Comparison of ENCODE assay signal across 23 mouse cellular contexts in the genomic region with DNA sequence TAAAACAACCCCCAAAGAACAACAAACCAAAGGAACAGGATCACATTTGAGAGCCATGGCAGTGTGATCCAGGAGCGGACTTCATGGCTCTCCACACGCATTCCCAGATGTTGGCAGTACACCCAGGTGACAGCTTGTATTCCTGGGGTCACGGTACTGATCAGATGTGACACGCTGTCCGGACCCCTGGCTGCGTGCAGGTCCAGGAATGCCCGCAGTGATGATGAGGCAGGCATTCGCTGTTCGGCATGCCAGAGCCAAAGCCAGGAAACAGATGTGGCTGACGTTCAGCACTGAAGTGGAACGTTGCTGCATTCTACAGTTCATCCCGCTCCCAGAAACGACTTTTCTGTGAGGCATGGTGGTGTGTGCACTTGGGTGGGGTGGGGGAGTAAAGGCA.
"Had no signal": no experiment of that assay in that cellular context is flagged by ENCODE, and none has a peak within 500 bp of the region (broad histone marks: within the 10 kb centered on the region; RNA-seq: fewer than 3 reads in every experiment).

No protein-coding gene starts in this region.

- H3K4me1 ChIP-seq: lung, embryonic 15.5 days; neural tube, embryonic 12.5 days; neural tube, embryonic 15.5 days; stomach, embryonic 15.5 days had no signal

- ATAC-seq: liver, embryonic 12.5 days had no signal

- H3K27me3 ChIP-seq: limb, embryonic 13.5 days; liver, embryonic 12.5 days; liver, embryonic 15.5 days; lung, embryonic 15.5 days; neural tube, embryonic 12.5 days; neural tube, embryonic 15.5 days; stomach, embryonic 15.5 days had no signal

- H3K4me3 ChIP-seq: layer of hippocampus, adult 2 months; limb, embryonic 10.5 days; limb, embryonic 13.5 days; liver, embryonic 12.5 days; liver, embryonic 15.5 days; lung, embryonic 15.5 days; neural tube, embryonic 12.5 days; neural tube, embryonic 15.5 days; stomach, embryonic 15.5 days had no signal

- H3K4me2 ChIP-seq: limb, embryonic 13.5 days; liver, embryonic 12.5 days; liver, embryonic 15.5 days; lung, embryonic 15.5 days; midbrain, embryonic 11.5 days; neural tube, embryonic 12.5 days; neural tube, embryonic 15.5 days; stomach, embryonic 15.5 days had no signal

- H3K9me3 ChIP-seq: limb, embryonic 10.5 days; limb, embryonic 13.5 days; liver, embryonic 12.5 days; liver, embryonic 15.5 days; lung, embryonic 15.5 days; neural tube, embryonic 12.5 days; neural tube, embryonic 15.5 days; stomach, embryonic 15.5 days had no signal

- DNase-seq: kidney, adult 9 months; kidney, postnatal 14 days; kidney, postnatal 4 days; layer of hippocampus, adult 9-11 months; liver; lung, adult 18-20 months; lung, postnatal 10 days; lung, postnatal 36 days; midbrain, embryonic 14.5 days; right cerebral cortex, adult 18-20 months; right cerebral cortex, postnatal 14 days; right cerebral cortex, postnatal 4 days; thymus, postnatal 36 days had no signal

- H3K27ac ChIP-seq: layer of hippocampus, adult 2 months; limb, embryonic 10.5 days; limb, embryonic 13.5 days; liver, embryonic 12.5 days; liver, embryonic 15.5 days; lung, embryonic 15.5 days; neural tube, embryonic 12.5 days; neural tube, embryonic 15.5 days; stomach, embryonic 15.5 days had no signal

- H3K9ac ChIP-seq: limb, embryonic 13.5 days; liver, embryonic 12.5 days; liver, embryonic 15.5 days; lung, embryonic 15.5 days; neural tube, embryonic 12.5 days; neural tube, embryonic 15.5 days; stomach, embryonic 15.5 days had no signal
